Comparison of ENCODE assay signal across 9 mouse cellular contexts in genomic region chr10:67689944-67690670, GRCm38 (mm10).
"Had no signal": no experiment of that assay in that cellular context is flagged by ENCODE, and none has a peak within 500 bp of the region (broad histone marks: within the 10 kb centered on the region; RNA-seq: fewer than 3 reads in every experiment).

No protein-coding gene starts in this region.

- DNase-seq: kidney, adult 2 months; kidney, postnatal 25 days; left cerebral cortex, postnatal 4 days; lung, adult 18-20 months; midbrain, embryonic 14.5 days; right cerebral cortex, adult 18-20 months; spleen, adult 18-20 months; thymus, adult 18-20 months; thymus, postnatal 14 days had no signal
